Mouse (Mus musculus) lung, postnatal 0 days (tissue): Measurements from ENCODE around the gene Lxn. TPM values are rescaled to one million over a fixed set of nuclear protein-coding genes. Genes with fewer than 3 reads are reported as not detected.

Source experiments
- ATAC-seq: fragments of 200-750 bp; cut with Nextera tagmentation; 2 replicates; pipeline ENCODE4 v1.8.0; 2017; ENCODE audit warnings: moderate library complexity
- DNase-seq: peaks from one replicate; pipeline ENCODE4 v3.0.0-alpha.2; 2016; ENCODE audit warnings: low spot score
- H3K27ac ChIP-seq: fragments of 300-500 bp; sonication (generic); 2 replicates; pipeline ENCODE4 v1.5.1; 2014; ENCODE audit warnings: antibody characterized with exemption, mild to moderate bottlenecking, low read length, mixed read lengths
- H3K27me3 ChIP-seq: fragments of 300-500 bp; sonication (generic); replicated peaks from 2 replicates; pipeline ENCODE4 v1.6.1; 2014; ENCODE audit warnings: low read length, mixed read lengths; ENCODE audit not compliant: insufficient read depth
- H3K36me3 ChIP-seq: fragments of 300-500 bp; sonication (generic); 2 replicates; pipeline ENCODE4 v1.6.1; 2014; ENCODE audit warnings: low read length, mixed read lengths; ENCODE audit not compliant: insufficient read depth
- H3K4me1 ChIP-seq: fragments of 300-500 bp; sonication (generic); 2 replicates; pipeline ENCODE4 v1.6.1; 2014; ENCODE audit warnings: antibody characterized with exemption, low read depth, low read length, mixed read lengths; ENCODE audit not compliant: insufficient read depth
- H3K4me2 ChIP-seq: fragments of 300-500 bp; sonication (generic); replicated peaks from 2 replicates; pipeline ENCODE4 v1.6.1; 2014; ENCODE audit warnings: low read depth, mild to moderate bottlenecking, low read length, moderate library complexity, mixed read lengths
- H3K4me3 ChIP-seq: fragments of 300-500 bp; sonication (generic); 2 replicates; pipeline ENCODE4 v1.5.1; 2014; ENCODE audit warnings: low read depth, low read length
- H3K9ac ChIP-seq: fragments of 300-500 bp; sonication (generic); replicated peaks from 2 replicates; pipeline ENCODE4 v1.6.1; 2014; ENCODE audit warnings: low read depth, mild to moderate bottlenecking
- H3K9me3 ChIP-seq: fragments of 300-500 bp; sonication (generic); 2 replicates; pipeline ENCODE4 v1.6.1; 2016; ENCODE audit warnings: low read length, mixed read lengths
- CTCF ChIP-seq: IDR thresholded peaks from 2 replicates; pipeline ENCODE4 v1.5.1; 2016; ENCODE audit warnings: antibody characterized with exemption, mild to moderate bottlenecking
- EP300 ChIP-seq: IDR thresholded peaks from 2 replicates; pipeline ENCODE4 v1.6.1; 2016; ENCODE audit warnings: antibody characterized with exemption, mild to moderate bottlenecking, control low read depth
- WGBS: fragments of 180-500 bp; shearing (Covaris S2); extraction: QIAGEN DNeasy Blood & Tissue Kit; methylation state at CpG from one replicate; pipeline ENCODE4 v1.1.7; 2014; 5-methylcytosine and 5-hydroxymethylcytosine counted together
- polyA plus RNA-seq: library from polyadenylated mRNA; unstranded; fragments of >200 nt; fragmentation: Nextera tagmentation; extraction: Ambion mirVana; gene quantifications from 2 replicates; pipeline ENCODE4 v1.2.1, GENCODE M21; 2015

Lxn gene
- polyA plus RNA-seq, 1 experiment from 2014 or later: 156 TPM

DNA sequence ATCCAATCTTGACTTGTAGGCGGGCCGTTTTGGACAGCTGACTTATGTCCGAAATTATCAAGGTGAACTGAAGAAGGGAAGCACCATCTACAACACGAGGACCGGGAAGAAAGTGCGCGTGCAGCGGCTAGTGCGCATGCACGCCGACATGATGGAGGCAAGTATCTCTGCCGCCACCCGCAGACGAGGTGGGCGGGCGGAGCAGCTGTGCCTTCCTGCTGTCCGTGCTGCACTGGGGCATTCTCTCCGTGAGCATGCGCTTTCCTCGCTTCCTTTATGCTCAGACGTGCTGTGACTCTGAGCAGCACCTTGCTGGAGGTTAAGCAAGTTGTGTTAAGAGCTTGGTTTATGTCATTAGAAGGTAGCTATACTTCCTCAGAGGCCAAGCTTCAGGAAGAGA lies 14.1 kb downstream of the Lxn start:
- H3K4me3 ChIP-seq: no peak overlapping the region
- no peaks in the 10 kb centered on the region for H3K27me3 ChIP-seq
- H3K4me1 ChIP-seq: no peaks in the 10 kb centered on the region
- WGBS: 79% methylated on average over 21 of the region's 21 CpGs
- H3K27ac ChIP-seq: 0 out of 2 replicates have a peak overlapping the region, but pooled peaks have one; percentile 26
- H3K9me3 ChIP-seq: no peaks in the 10 kb centered on the region
- H3K9ac ChIP-seq: no peak overlapping the region
- no peak for DNase-seq
- H3K4me2 ChIP-seq: peak overlapping the region; percentile 32; the same call in 1 of the 2 replicates
- ATAC-seq: no peak
- peaks cover 23% of the 10 kb centered on the region; the same call in 1 of the 2 replicates for H3K36me3 ChIP-seq
- no peak for TF ChIP-seq CTCF
- TF ChIP-seq EP300: no peak

DNA sequence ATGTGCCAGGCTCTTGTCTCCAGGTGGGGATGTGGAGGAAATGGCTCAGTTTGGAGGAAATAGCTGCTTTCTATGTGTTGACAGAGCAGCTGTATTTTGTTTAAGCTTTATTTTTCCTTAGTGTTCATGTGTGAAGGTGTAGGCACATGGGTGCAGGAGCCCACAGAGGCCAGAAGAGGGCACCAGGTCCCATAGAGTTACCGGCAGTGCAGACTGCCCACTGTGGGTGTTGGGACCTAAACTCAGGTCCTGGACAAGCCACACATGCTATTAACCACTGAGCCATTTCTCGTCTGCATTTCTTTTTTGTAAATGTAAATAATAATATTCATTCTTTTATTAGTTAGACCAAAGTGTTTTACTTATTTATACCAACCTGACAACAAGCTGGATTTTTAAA lies 16.6 kb downstream of the Lxn start:
- no peak overlapping the region for H3K4me3 ChIP-seq

DNA sequence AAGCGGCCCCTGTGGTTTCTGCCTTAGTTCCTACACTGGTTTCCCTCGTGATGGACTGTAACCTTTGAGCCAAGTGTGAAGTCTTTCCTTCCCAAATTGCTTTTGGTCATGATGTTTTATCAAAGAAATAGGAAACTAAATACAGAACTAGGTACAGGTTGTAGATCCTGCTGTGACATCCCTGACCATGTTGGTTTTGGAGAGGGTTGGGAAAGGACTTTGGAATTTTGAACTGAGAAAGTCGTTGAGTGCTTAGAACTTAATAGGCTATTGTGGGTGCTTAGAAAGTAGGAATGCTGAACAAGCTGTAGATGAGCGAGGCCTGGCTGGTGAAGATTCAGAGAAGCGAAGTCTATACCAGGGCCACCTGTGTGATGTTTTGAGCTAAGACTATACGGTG lies 29.7 kb downstream of the Lxn start:
- 89% methylated on average over 6 of the region's 6 CpGs for WGBS
- ATAC-seq: no peak
- H3K9ac ChIP-seq: no peak overlapping the region
- no peak overlapping the region for H3K4me3 ChIP-seq
- H3K27me3 ChIP-seq: no peaks in the 10 kb centered on the region
- H3K9me3 ChIP-seq: no peaks in the 10 kb centered on the region
- H3K36me3 ChIP-seq: peaks cover 17% of the 10 kb centered on the region
- TF ChIP-seq CTCF (no peak), EP300 (no peak)
- no peak overlapping the region for H3K27ac ChIP-seq
- no peaks in the 10 kb centered on the region for H3K4me1 ChIP-seq
- H3K4me2 ChIP-seq: no peak overlapping the region
- no peak for DNase-seq

More for the DNA sequence above, 16.6 kb downstream of the Lxn start:
- Histone ChIP-seq H3K27me3 (no peaks in the 10 kb centered on the region), H3K9me3 (no peaks in the 10 kb centered on the region), H3K4me1 (no peaks in the 10 kb centered on the region), H3K4me2 (no peak overlapping the region), H3K36me3 (peaks cover 32% of the 10 kb centered on the region), H3K9ac (no peak overlapping the region), H3K27ac (no peak overlapping the region)
- TF ChIP-seq CTCF (peak; percentile 43; the same call in 1 of the 2 replicates), EP300 (no peak)
- 96% methylated on average over 2 of the region's 2 CpGs for WGBS
- ATAC-seq: no peak
- no peak for DNase-seq

DNA sequence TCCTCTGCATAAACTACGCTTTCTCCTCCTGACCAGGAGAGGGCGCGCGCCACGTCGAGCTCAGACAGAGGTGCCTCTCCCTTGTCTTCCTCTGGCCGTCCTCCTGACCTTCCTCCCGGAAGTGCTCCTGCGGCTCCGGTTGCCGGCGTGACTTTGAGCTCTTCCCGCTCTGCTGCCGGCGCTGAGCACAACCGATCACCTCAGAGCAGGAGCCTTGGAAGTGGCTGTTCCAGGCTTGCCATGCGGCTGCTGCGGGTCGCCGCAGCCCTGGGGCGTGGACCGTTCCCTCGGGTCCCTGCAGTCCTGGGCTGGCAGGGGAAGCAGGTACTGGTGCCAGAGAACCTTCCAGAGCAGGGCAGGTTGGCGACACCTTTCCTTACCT lies 33.7 kb downstream of the Lxn start, which contains the start of gene Gfm1:
Gene Gfm1 (plus strand): TSS at position 98 of the 382 bp plus-strand sequence.
- H3K36me3 ChIP-seq: peaks cover 3% of the 10 kb centered on the region; the same call in 1 of the 2 replicates
- H3K9me3 ChIP-seq: peaks cover 5% of the 10 kb centered on the region; the same call in 1 of the 2 replicates
- peak within 1 kb of the TSS; percentile 47 for H3K27ac ChIP-seq
- peak within 1 kb of the TSS; percentile 88 for H3K4me2 ChIP-seq
- H3K9ac ChIP-seq: peak within 1 kb of the TSS; percentile 74
- DNase-seq (peak; percentile 95), ATAC-seq (peak; percentile 95)
- peak; percentile 93 for TF ChIP-seq CTCF
- no peak for TF ChIP-seq EP300
- H3K4me3 ChIP-seq: peak within 1 kb of the TSS; percentile 89
- no peaks in the 10 kb centered on the region for H3K27me3 ChIP-seq
- WGBS: under 1% methylated on average over 24 of the region's 24 CpGs
- no peaks in the 10 kb centered on the region for H3K4me1 ChIP-seq

DNA sequence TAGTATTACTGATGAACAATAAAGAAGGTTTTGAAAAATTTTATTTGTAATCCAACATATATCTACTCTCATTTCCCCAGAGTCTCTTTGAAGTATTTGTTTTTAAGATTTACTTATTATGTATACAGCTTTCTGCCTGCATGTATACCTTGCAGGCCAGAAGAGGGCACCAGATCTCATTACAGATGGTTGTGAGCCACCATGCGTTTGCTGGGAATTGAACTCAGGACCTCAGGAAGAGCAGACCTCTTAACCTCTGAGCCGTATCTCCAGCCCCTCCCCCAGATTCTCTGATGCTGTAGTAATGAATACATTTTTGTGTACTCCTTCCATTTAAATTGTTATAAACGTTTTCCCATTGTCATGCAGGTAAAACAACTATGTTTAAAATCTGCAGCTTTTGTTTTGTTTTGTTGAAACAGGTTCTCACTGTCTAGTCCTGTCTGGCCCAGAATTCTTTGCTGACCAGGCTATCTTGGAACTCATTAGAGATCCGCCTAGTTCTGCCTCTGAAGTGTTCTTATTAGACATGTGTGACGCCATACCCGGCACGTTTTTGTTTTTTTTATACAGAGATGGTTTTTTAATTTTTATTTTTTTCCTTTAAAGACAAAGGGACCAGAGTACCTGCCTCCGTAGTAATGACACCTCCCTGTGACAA lies 34.3 kb downstream of the Lxn start:
- peaks cover 5% of the 10 kb centered on the region; the same call in 1 of the 2 replicates for H3K9me3 ChIP-seq
- no peak overlapping the region for H3K27ac ChIP-seq
- TF ChIP-seq EP300 (no peak), CTCF (peak; percentile 30; the same call in 1 of the 2 replicates)
- ATAC-seq (peak; percentile 52), DNase-seq (no peak)
- H3K4me2 ChIP-seq: peak overlapping the region; percentile 88
- H3K4me1 ChIP-seq: no peaks in the 10 kb centered on the region
- H3K27me3 ChIP-seq: no peaks in the 10 kb centered on the region
- H3K36me3 ChIP-seq: peaks cover 3% of the 10 kb centered on the region; the same call in 1 of the 2 replicates
- WGBS: 28% methylated on average over 8 of the region's 8 CpGs
- H3K9ac ChIP-seq: no peak overlapping the region; the same call in 1 of the 2 replicates
- peak overlapping the region; percentile 89 for H3K4me3 ChIP-seq

Other genes starting within 250 kb of the Lxn start
- gene Mlf1, start 89.8 kb downstream of the Lxn start, polyA plus RNA-seq: 39.8 and 54.8 TPM in 2 replicates
- gene Gm17402, start 88.8 kb downstream of the Lxn start, polyA plus RNA-seq: not detected in 2 replicates
- gene Gfm1, start 33.8 kb downstream of the Lxn start, polyA plus RNA-seq: 23.9 and 24.3 TPM in 2 replicates
- gene Rarres1, start 51.6 kb upstream of the Lxn start, polyA plus RNA-seq: 2.6 and 2.9 TPM in 2 replicates
- gene Mfsd1, start 118.8 kb upstream of the Lxn start, polyA plus RNA-seq: 53.2 and 54.4 TPM in 2 replicates